Mouse (Mus musculus) c-Kit-positive CD71-positive TER-119-positive erythroid progenitor cells, embryonic 14.5 days (primary cell): ENCODE results near the gene Zbtb45.
A peak's percentile ranks its signal among the peaks of the same experiment; 100 is the strongest.

ENCODE experiments used
- DNase-seq: peaks from one replicate; pipeline ENCODE4 v3.0.0-alpha.2; 2013; ENCODE audit warnings: low spot score

The Zbtb45 gene

GRCm38 (mm10) chr7:13010005-13010908 is at the start of gene Zbtb45:
TSS of gene Zbtb45 (minus strand) at chr7:13010034.
- no peak for DNase-seq

- no peak for DNase-seq
Observed at GRCm38 (mm10) chr7:13059536-13059935, 49.7 kb upstream of the Zbtb45 start.

GRCm38 (mm10) chr7:13056913-13057700 is 47.3 kb upstream of the Zbtb45 start:
- DNase-seq, result no peak

GRCm38 (mm10) chr7:13054287-13055010 is 44.6 kb upstream of the Zbtb45 start, which contains the start of gene Mzf1:
TSS of gene Mzf1 (minus strand) at chr7:13054764.
- peak; percentile 80 for DNase-seq

GRCm38 (mm10) chr7:13053961-13054286 is 44.1 kb upstream of the Zbtb45 start:
- no peak for DNase-seq

- DNase-seq, result no peak
Observed at GRCm38 (mm10) chr7:13053501-13053900, 43.7 kb upstream of the Zbtb45 start.

- no peak for DNase-seq
Observed at GRCm38 (mm10) chr7:13053001-13053400, 43.2 kb upstream of the Zbtb45 start.

- DNase-seq, result peak; percentile 63
Observed at GRCm38 (mm10) chr7:13046084-13046483, 36.2 kb upstream of the Zbtb45 start.

- no peak for DNase-seq
Observed at GRCm38 (mm10) chr7:13044254-13044625, 34.4 kb upstream of the Zbtb45 start.

GRCm38 (mm10) chr7:13043445-13044253 is 33.8 kb upstream of the Zbtb45 start:
- no peak for DNase-seq

- no peak for DNase-seq
Observed at GRCm38 (mm10) chr7:13043120-13043444, 33.2 kb upstream of the Zbtb45 start.

- DNase-seq, result no peak
Observed at GRCm38 (mm10) chr7:13042511-13042910, 32.7 kb upstream of the Zbtb45 start.

- no peak for DNase-seq
Observed at GRCm38 (mm10) chr7:13041256-13041655, 31.4 kb upstream of the Zbtb45 start.

GRCm38 (mm10) chr7:13039181-13039580 is 29.3 kb upstream of the Zbtb45 start:
- no peak for DNase-seq

- DNase-seq, result no peak
Observed at GRCm38 (mm10) chr7:13038621-13039169, 28.9 kb upstream of the Zbtb45 start.

GRCm38 (mm10) chr7:13037901-13038555 is 28.2 kb upstream of the Zbtb45 start, which contains the start of gene Ube2m:
TSS of gene Ube2m (minus strand) at chr7:13038275.
- peak; percentile 88 for DNase-seq

- no peak for DNase-seq
Observed at GRCm38 (mm10) chr7:13037366-13037765, 27.5 kb upstream of the Zbtb45 start.

GRCm38 (mm10) chr7:13036806-13037205 is 27.0 kb upstream of the Zbtb45 start:
- DNase-seq, result no peak

GRCm38 (mm10) chr7:13035211-13035855 is 25.5 kb upstream of the Zbtb45 start:
- no peak for DNase-seq
